Mouse (Mus musculus) midbrain, embryonic 11.5 days (tissue): ENCODE measurements around the gene Ube2l6. TPM values are rescaled to one million over a fixed set of nuclear protein-coding genes. Genes with fewer than 3 reads are reported as not detected.

ENCODE experiments used
- ATAC-seq: fragments of 200-750 bp; cut with Nextera tagmentation; 2 replicates; pipeline ENCODE4 v1.8.0; 2017; ENCODE audit warnings: moderate TSS enrichment, moderate library complexity; ENCODE audit not compliant: low FRiP score
- DNase-seq: peaks from one replicate; pipeline ENCODE4 v3.0.0; 2015; ENCODE audit warnings: low spot score; ENCODE audit errors: missing footprints
- H3K27ac ChIP-seq: fragments of 300-500 bp; sonication (generic); 2 replicates; pipeline ENCODE4 v1.5.1; 2014; ENCODE audit warnings: low read depth, low read length
- H3K27me3 ChIP-seq: fragments of 300-500 bp; sonication (generic); 2 replicates; pipeline ENCODE4 v1.6.1; 2014; ENCODE audit warnings: mild to moderate bottlenecking, low read length, moderate library complexity, mixed read lengths; ENCODE audit not compliant: control insufficient read depth, insufficient read depth
- H3K36me3 ChIP-seq: fragments of 300-500 bp; sonication (generic); 2 replicates; pipeline ENCODE4 v1.6.1; 2014; ENCODE audit warnings: mild to moderate bottlenecking, low read length, moderate library complexity, mixed read lengths; ENCODE audit not compliant: control insufficient read depth, insufficient read depth
- H3K4me1 ChIP-seq: fragments of 300-500 bp; sonication (generic); 2 replicates; pipeline ENCODE4 v1.6.1; 2014; ENCODE audit warnings: low read length; ENCODE audit not compliant: control insufficient read depth, insufficient read depth
- H3K4me2 ChIP-seq: fragments of 300-500 bp; sonication (generic); 2 replicates; pipeline ENCODE4 v1.6.1; 2014; ENCODE audit warnings: mild to moderate bottlenecking, moderate library complexity
- H3K4me3 ChIP-seq: fragments of 300-500 bp; sonication (generic); 2 replicates; pipeline ENCODE4 v1.5.1; 2014; ENCODE audit warnings: low read depth, low read length
- H3K9ac ChIP-seq: fragments of 300-500 bp; sonication (generic); 2 replicates; pipeline ENCODE4 v1.6.1; 2014; ENCODE audit warnings: low read length
- H3K9me3 ChIP-seq: fragments of 300-500 bp; sonication (generic); 2 replicates; pipeline ENCODE4 v1.6.1; 2016; ENCODE audit warnings: low read length; ENCODE audit not compliant: control insufficient read depth
- WGBS: fragments of 180-500 bp; shearing (Covaris S2); extraction: QIAGEN DNeasy Blood & Tissue Kit; methylation state at CpG from one replicate; pipeline ENCODE4 v1.1.7; 2014; 5-methylcytosine and 5-hydroxymethylcytosine counted together
- polyA plus RNA-seq: library from polyadenylated mRNA; unstranded; fragments of >200 nt; fragmentation: Nextera tagmentation; extraction: Ambion mirVana; gene quantifications from 2 replicates; pipeline ENCODE4 v1.2.1, GENCODE M21; 2014

Ube2l6 gene
- polyA plus RNA-seq, 1 experiment from 2014 or later: 39.5 TPM

DNA sequence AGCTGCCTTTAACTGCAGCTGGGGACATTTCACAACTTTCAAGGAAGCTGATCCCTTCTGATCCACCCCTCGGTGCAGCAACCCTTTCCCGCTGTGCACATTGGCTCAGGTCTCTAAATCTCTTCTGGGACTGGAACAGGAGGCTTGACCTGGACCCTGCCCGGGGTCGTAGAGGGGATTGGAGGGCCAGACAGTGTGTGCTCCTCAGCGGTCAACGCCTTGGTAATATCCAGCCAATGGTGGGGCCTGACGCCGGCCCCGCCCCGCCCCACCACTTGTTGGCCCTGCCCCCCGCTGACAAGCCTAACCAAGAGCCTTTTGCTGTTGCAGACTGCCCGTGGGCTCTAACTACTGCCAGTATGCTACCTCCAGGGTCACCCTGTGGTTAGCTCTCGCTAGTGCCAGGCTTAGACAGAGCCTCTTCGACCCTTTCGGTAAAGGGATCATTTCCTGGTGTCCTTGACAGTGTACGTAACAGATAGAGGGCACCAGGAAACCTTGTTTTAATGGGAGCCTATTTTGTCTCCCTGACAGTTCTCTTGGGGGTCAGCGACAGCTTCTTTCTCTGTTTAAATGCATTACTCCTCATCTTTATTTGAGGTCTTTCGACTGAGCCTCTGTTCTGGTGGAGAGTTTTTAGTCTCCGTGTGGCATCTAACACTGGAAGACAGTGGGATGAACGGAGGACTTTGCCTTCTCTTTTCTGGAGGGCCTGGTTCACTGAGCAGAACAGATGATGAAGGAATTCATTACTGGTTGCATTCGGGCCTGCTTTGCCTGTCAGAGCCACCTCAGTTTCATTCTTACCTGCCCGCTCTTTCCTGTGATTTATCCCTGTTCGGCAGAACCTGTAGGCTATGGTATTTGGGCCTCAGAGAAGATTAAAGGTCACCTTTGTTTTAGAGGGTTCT, 52.8 kb downstream of the Ube2l6 start:
- Histone ChIP-seq H3K36me3 (no peaks in the 10 kb centered on the region), H3K4me1 (peaks cover 8% of the 10 kb centered on the region), H3K4me2 (peak overlapping the region; percentile 19), H3K9me3 (no peaks in the 10 kb centered on the region), H3K27me3 (no peaks in the 10 kb centered on the region), H3K9ac (no peak overlapping the region), H3K27ac (no peak overlapping the region), H3K4me3 (no peak overlapping the region)
- 29% methylated on average over 23 of the region's 23 CpGs for WGBS
- ATAC-seq (peak; percentile 75), DNase-seq (no peak)

DNA sequence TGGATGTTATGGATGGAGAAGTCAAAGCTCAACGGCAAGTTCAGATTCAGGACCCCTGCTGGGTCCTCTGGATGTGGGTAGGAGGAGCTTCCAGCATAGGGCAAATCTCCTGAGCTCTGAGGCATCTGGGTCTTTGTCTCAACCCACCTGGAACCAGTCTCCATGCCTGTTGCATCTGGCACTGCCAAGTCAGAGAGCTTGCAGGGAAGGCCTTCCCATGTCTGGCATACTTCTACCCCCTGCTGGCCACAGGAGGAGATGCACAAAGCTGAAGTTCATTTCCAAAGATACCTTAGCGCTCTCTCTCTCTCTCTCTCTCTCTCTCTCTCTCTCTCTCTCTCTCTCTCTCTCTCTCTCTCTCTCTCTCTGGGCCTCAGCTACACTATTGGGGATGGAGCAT, 57.1 kb downstream of the Ube2l6 start:
- no peaks in the 10 kb centered on the region for H3K27me3 ChIP-seq
- WGBS: 72% methylated on average over 2 of the region's 2 CpGs
- no peaks in the 10 kb centered on the region for H3K9me3 ChIP-seq
- H3K9ac ChIP-seq: no peak overlapping the region
- H3K36me3 ChIP-seq: no peaks in the 10 kb centered on the region
- H3K4me1 ChIP-seq: peaks cover 7% of the 10 kb centered on the region
- H3K4me3 ChIP-seq: no peak overlapping the region
- no peak overlapping the region for H3K27ac ChIP-seq
- ATAC-seq (0 out of 2 replicates have a peak, but pooled peaks have one; percentile 56), DNase-seq (no peak)
- H3K4me2 ChIP-seq: no peak overlapping the region

DNA sequence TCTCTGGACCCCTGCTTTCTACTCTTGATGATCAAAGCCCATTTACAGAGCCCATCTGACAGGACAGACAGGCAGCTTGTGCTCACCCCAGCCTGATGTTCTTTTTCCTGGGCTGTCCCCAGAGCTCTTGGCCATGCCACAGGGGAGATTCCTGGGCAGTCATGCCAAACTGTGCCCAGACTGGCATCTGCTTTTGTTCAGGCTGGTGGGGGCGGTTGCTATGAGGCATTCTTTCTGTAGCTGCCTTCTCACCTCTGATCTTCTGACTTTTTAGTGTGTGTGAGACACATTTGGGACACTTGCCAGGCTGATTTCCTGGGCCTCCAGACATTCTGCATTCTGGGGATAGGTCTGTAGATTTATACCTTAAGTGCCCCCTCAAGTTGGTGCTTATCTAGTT, 59.9 kb downstream of the Ube2l6 start:
- Histone ChIP-seq H3K4me2 (no peak overlapping the region), H3K27me3 (no peaks in the 10 kb centered on the region), H3K36me3 (no peaks in the 10 kb centered on the region), H3K27ac (no peak overlapping the region), H3K9me3 (no peaks in the 10 kb centered on the region), H3K4me1 (no peaks in the 10 kb centered on the region), H3K4me3 (no peak overlapping the region), H3K9ac (no peak overlapping the region)
- no peak for DNase-seq
- ATAC-seq: no peak
- 83% methylated on average over 1 of the region's 1 CpGs for WGBS

Other genes with a start within 250 kb of the Ube2l6 start
- gene Ctnnd1, start 148.1 kb upstream of the Ube2l6 start, polyA plus RNA-seq: 36.8 and 38.3 TPM in 2 replicates
- 0.19 and 0.41 TPM in 2 replicates for gene Btbd18, start 139.7 kb upstream of the Ube2l6 start, polyA plus RNA-seq
- gene Selenoh, start 128.1 kb upstream of the Ube2l6 start, polyA plus RNA-seq: 450 and 473 TPM in 2 replicates
- gene Gm28635, start 120.8 kb upstream of the Ube2l6 start, polyA plus RNA-seq: not detected in 2 replicates
- 70.7 and 73.2 TPM in 2 replicates for gene Med19, start 120.4 kb upstream of the Ube2l6 start, polyA plus RNA-seq
- gene Tmx2, start 119.7 kb upstream of the Ube2l6 start, polyA plus RNA-seq: 193 and 195 TPM in 2 replicates
- 22.4 and 23.9 TPM in 2 replicates for gene Zdhhc5, start 83.6 kb upstream of the Ube2l6 start, polyA plus RNA-seq
- 54.4 and 57.0 TPM in 2 replicates for gene Clp1, start 71.5 kb upstream of the Ube2l6 start, polyA plus RNA-seq
- gene Ypel4, start 64.8 kb upstream of the Ube2l6 start, polyA plus RNA-seq: 13.6 and 14.2 TPM in 2 replicates
- gene Gm19426, start 55.2 kb upstream of the Ube2l6 start, polyA plus RNA-seq: 4.5 and 6.5 TPM in 2 replicates
- gene Serping1, start 23.4 kb upstream of the Ube2l6 start, polyA plus RNA-seq: 37.0 and 39.2 TPM in 2 replicates
- 0.15 TPM in 1 of 2 replicates, not detected in the other for gene Smtnl1, start 23.8 kb downstream of the Ube2l6 start, polyA plus RNA-seq
- 38.1 and 43.1 TPM in 2 replicates for gene Timm10, start 28.2 kb downstream of the Ube2l6 start, polyA plus RNA-seq
- 16.3 and 18.6 TPM in 2 replicates for gene Slc43a1, start 40.0 kb downstream of the Ube2l6 start, polyA plus RNA-seq
- gene Rtn4rl2, start 87.9 kb downstream of the Ube2l6 start, polyA plus RNA-seq: 1.4 and 1.6 TPM in 2 replicates
- gene Slc43a3, start 137.8 kb downstream of the Ube2l6 start, polyA plus RNA-seq: 17.6 and 19.0 TPM in 2 replicates
- gene Prg2, start 181.6 kb downstream of the Ube2l6 start, polyA plus RNA-seq: 0.22 and 0.52 TPM in 2 replicates
- gene Prg3, start 189.4 kb downstream of the Ube2l6 start, polyA plus RNA-seq: not detected in 2 replicates
- 345 and 352 TPM in 2 replicates for gene Ssrp1, start 238.4 kb downstream of the Ube2l6 start, polyA plus RNA-seq
- gene P2rx3, start 238.6 kb downstream of the Ube2l6 start, polyA plus RNA-seq: 2.8 and 3.0 TPM in 2 replicates
- 8.1 and 9.6 TPM in 2 replicates for gene Tnks1bp1, start 249.2 kb downstream of the Ube2l6 start, polyA plus RNA-seq